Mouse (Mus musculus) left cerebral cortex, postnatal 25 days (tissue): ENCODE data around the gene Ttll2. TPM values are rescaled to one million over a fixed set of nuclear protein-coding genes. Genes with fewer than 3 reads are reported as not detected.
"Not testable (repeated sequence)": the region's sequence is repeated elsewhere in the genome, so short reads cannot be mapped to it uniquely, and the experiment has no call there.

Experiments used
- DNase-seq, 2 experiments: peaks; one replicate each; pipeline ENCODE4 v3.0.0; 2022; ENCODE audit warnings: low spot score in 2 of 2, mixed read lengths in 1 of 2
- intact Hi-C: fragments of 180-260 bp; cut with DNase I; formaldehyde crosslinking; loops from one replicate; pipeline ENCODE4 v1.15.1; 2025
- total RNA-seq, 2 experiments: library from RNA; stranded (reverse); gene quantifications; 2 replicates each; pipeline ENCODE4 v1.2.3; 2021

The Ttll2 gene
- not detected for total RNA-seq

DNA sequence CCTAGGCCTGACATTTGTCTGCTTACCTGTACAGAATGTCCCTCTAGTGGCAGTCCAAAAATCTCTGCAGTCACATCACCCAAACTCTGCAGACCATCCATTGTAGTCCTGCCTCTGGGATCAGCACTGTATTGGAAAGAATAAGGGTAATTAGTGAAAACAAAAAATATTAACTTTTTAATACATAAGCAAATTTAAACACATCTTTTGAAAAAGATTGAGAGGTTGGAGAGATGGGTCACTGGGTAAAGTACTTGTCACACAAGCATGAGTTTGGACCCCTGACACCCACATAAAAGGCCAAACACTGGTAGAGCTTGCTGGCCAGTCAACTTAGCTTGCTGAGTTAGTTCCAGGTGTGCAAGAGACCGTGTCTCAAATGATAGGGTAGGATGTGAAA lies at the start of gene Ttll2:
TSS of gene Ttll2 (minus strand) at position 101 of the 400 bp plus-strand sequence.
- intact Hi-C loops, DNase-seq: not testable (repeated sequence)

DNA sequence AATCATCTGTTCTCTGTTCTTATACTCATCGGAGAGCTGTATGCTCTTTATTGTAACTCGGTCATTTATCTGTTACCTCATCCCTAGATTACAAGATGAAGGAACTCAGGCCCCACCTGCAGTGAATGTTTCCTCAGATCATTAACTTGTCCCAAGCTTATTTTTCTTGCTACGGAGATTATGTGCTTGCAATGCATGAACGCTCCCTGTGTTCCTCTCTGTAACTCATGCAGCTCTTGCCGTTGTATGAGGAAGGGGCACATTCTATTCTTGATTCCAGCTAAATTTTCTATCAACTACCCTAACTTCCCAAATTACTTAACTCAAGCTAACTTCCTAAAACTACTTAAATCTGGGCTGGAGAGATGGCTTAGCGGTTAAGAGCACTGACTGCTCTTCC lies 47.3 kb upstream of the Ttll2 start:
- intact Hi-C loops, DNase-seq: not testable (repeated sequence)

DNA sequence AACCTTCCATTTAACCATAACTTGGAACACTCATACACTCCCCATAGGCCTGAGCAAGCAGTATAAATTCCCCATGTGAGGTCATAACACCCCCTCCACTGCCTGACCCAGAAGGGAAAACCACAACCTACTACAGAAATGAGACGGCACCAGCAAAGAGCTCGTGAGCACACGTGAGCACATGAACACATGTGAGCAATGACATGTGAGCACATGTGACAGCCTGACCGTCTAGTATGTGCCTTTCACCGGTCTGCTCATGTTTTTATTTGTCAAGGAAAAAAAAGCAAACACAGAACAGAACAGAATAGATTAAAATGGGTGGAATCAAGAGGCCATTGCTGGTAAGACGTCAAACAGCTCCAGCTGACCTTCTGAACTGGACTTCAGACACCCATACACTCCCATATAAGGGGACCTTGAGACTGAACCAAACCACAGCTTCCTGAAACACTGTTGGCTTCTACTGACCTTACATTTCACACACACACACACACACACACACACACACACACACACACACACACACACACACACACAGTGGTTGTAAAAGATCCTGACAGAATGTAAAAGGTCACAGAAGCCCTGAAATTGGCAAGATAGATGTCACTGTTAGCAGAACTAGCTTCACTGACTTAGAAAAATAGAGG lies 45.8 kb upstream of the Ttll2 start:
- DNase-seq, intact Hi-C loops: not testable (repeated sequence)

GRCm38 (mm10) chr17:7397079-7397478 lies 44.6 kb upstream of the Ttll2 start:
- intact Hi-C loops, DNase-seq: not testable (repeated sequence)

GRCm38 (mm10) chr17:7396288-7396687 lies 43.8 kb upstream of the Ttll2 start:
- DNase-seq, intact Hi-C loops: not testable (repeated sequence)

- intact Hi-C loops, DNase-seq: not testable (repeated sequence)
Observed at GRCm38 (mm10) chr17:7395671-7396070, 43.2 kb upstream of the Ttll2 start.

GRCm38 (mm10) chr17:7395116-7395515 lies 42.6 kb upstream of the Ttll2 start:
- intact Hi-C loops = not testable (repeated sequence)

GRCm38 (mm10) chr17:7389898-7390297 lies 37.4 kb upstream of the Ttll2 start:
- intact Hi-C loops, DNase-seq: not testable (repeated sequence)

More at GRCm38 (mm10) chr17:7395116-7395515, 42.6 kb upstream of the Ttll2 start:
- not testable (repeated sequence) for DNase-seq

DNA sequence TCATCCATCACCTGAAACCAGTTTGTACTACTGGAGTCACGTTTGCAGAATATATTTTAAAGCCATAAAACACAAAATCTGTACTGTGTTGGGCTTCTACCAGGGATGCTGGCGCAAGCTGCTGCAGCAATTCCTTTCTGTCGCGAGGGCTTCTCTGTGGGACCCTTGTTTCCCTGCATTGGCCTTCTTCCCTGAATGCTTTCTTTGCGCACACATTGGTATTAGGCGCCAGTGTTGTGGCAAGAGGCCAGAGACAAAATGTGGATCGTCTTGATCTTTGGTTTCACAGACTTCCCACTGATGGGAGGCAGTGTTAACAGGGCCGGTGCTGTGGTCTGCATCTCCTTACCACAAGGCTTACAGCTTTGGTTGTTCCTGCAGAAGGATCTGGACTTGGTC lies 36.5 kb upstream of the Ttll2 start:
- intact Hi-C loops, DNase-seq: not testable (repeated sequence)

- DNase-seq, intact Hi-C loops: not testable (repeated sequence)
Observed at GRCm38 (mm10) chr17:7388341-7388957, 36.0 kb upstream of the Ttll2 start.

GRCm38 (mm10) chr17:7386016-7386415 lies 33.5 kb upstream of the Ttll2 start:
- DNase-seq, intact Hi-C loops: not testable (repeated sequence)

GRCm38 (mm10) chr17:7385364-7385763 lies 32.9 kb upstream of the Ttll2 start, which contains the start of gene Unc93a2:
Gene Unc93a2, minus strand, starts transcription at chr17:7385464.
- DNase-seq, intact Hi-C loops: not testable (repeated sequence)

GRCm38 (mm10) chr17:7383167-7384143 lies 31.0 kb upstream of the Ttll2 start:
- DNase-seq, intact Hi-C loops: not testable (repeated sequence)

DNA sequence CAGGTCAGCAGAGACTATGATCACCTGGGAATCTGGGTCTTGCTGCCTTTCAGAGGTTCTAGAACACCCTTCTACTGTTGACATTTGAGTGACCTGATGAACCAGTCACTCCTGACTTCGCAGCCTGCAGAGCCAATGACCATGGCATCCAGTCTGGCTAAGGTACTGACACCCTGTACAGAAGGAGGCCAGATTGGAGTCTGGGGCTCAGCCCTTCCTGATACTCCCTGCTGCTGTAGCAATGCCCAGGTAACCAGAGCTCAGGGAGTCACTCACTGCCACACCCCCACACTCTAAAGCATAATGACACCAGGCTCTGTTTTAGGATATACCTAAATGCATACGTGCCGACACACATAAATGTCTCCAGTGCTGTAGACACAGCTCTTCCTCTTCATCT lies 30.2 kb upstream of the Ttll2 start:
- DNase-seq, intact Hi-C loops: not testable (repeated sequence)

DNA sequence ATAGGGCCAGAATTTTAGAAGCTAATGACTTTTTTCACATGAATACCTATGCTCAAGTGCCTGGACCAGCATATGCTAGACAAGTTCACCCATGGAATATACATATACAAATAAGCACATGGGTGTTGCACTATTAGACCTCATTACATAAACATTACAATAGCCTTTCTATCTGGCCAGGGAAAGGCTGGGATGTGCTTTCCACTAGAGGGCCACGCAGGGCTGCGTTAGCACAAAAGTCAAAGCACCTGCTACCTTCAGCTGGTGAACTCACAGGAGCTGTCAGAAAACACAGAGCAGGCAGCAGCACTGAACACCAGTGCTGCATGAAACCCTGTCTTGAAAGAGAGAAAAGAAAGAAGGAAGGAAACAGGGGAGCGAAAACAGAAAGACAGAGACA lies 25.4 kb upstream of the Ttll2 start:
- DNase-seq, intact Hi-C loops: not testable (repeated sequence)

GRCm38 (mm10) chr17:7376951-7377700 lies 24.6 kb upstream of the Ttll2 start:
- intact Hi-C loops, DNase-seq: not testable (repeated sequence)

DNA sequence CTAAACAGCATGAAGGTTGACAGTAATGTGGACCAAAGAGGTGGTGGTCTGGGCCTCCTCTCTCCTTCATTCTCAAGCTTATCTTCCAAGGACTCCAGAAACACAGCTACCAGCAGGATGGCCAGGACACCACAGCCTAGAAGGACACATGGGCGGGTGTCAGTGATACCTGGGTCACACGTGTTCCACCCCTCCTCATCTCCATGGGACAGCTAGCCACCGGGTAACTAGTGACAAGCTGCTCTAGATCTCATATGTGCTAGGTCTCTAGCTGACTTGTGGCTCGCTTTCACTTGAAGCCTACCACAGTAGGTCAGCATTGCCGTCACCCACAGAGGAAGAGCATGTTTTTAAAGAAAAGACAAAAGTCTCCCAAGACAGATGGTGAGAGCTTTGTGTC lies 19.4 kb upstream of the Ttll2 start, which contains the start of gene Gm49630:
TSS of gene Gm49630 (minus strand) at position 101 of the 400 bp plus-strand sequence.
- intact Hi-C loops, DNase-seq: not testable (repeated sequence)

DNA sequence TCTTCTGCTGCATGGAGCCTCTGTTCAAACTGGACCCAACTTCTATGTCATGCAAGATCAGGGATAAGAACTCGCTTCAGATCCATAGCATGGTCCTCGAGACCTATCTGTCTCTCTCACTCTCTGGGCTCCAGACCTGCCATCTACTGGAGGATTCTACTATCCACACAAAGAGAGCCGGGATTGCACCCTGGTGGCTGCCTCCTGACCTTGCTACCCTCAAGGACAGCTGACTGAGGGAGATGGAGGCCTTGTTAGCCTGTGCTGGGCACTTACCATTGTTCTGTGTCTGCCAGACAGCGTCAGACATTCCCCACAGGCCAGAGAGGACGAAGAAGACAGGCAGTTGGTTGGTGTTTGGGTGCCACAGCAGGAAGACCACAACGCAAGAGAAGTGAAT lies 16.9 kb upstream of the Ttll2 start:
- intact Hi-C loops, DNase-seq: not testable (repeated sequence)
